Mouse (Mus musculus) neutrophil, adult 59 days (primary cell): ENCODE measurements around the gene Ifitm2. TPM values are rescaled to one million over a fixed set of nuclear protein-coding genes. Genes with fewer than 3 reads are reported as not detected.

Experiments
- total RNA-seq, 2 experiments: library from RNA; stranded (reverse); gene quantifications; 1 replicate in 1 of 2; 2 replicates in 1 of 2; pipeline ENCODE4 v1.2.4; 2023

Gene Ifitm2
- 100 to 1,000 TPM; 431 to 529 TPM for total RNA-seq

GRCm38 (mm10) chr7:140955758-140956555, at the start of gene Ifitm2, which contains the start of gene Gm45717:
TSS of gene Ifitm2 (minus strand) at chr7:140955987.
TSS of gene Gm45717 (minus strand) at chr7:140955937.

GRCm38 (mm10) chr7:140966921-140967320, 11.1 kb upstream of the Ifitm2 start, which contains the start of gene Ifitm1:
TSS of gene Ifitm1 (plus strand) at chr7:140967221.

GRCm38 (mm10) chr7:140949824-140950530, 5.8 kb downstream of the Ifitm2 start, which contains the start of gene Ifitm5:
TSS of gene Ifitm5 (minus strand) at chr7:140950291.

GRCm38 (mm10) chr7:140941222-140942051, 14.3 kb downstream of the Ifitm2 start, which contains the start of gene Pgghg:
TSS of gene Pgghg (plus strand) at chr7:140941391.

GRCm38 (mm10) chr7:140920418-140921029, 35.3 kb downstream of the Ifitm2 start, which contains the start of gene Nlrp6:
TSS of gene Nlrp6 (plus strand) at chr7:140920902.

Other genes with a start within 250 kb of the Ifitm2 start
- gene Cyp2e1, start 192.2 kb downstream of the Ifitm2 start, total RNA-seq, result not detected
- gene Syce1, start 168.1 kb downstream of the Ifitm2 start, total RNA-seq, result not detected
- gene Zfp941, start 133.8 kb downstream of the Ifitm2 start, total RNA-seq, result under 1 TPM; 0.11 to 0.13 TPM
- gene Urah, start 121.0 kb downstream of the Ifitm2 start, total RNA-seq, result not detected
- gene Scgb1c1, start 110.4 kb downstream of the Ifitm2 start, total RNA-seq, result not detected
- gene Odf3, start 108.2 kb downstream of the Ifitm2 start, total RNA-seq, result not detected
- gene Gm45785, start 99.7 kb downstream of the Ifitm2 start, total RNA-seq, result not detected
- 100 to 1,000 TPM; 105 to 107 TPM for gene Ric8a, start 99.0 kb downstream of the Ifitm2 start, total RNA-seq
- gene Bet1l, start 98.4 kb downstream of the Ifitm2 start, total RNA-seq, result 10 to 100 TPM; 21.7 to 23.7 TPM
- gene Psmd13, start 74.0 kb downstream of the Ifitm2 start, total RNA-seq, result 100 to 1,000 TPM; 100 to 112 TPM
- gene Sirt3, start 73.7 kb downstream of the Ifitm2 start, total RNA-seq, result 10 to 100 TPM in 1 of 2 experiments, 1 to 10 TPM in 1; 9.6 to 13.1 TPM
- gene Cox8b, start 55.5 kb downstream of the Ifitm2 start, total RNA-seq, result not detected
- under 1 TPM; 0.09 to 0.16 TPM for gene Nlrp6, start 35.1 kb downstream of the Ifitm2 start, total RNA-seq
- 10 to 100 TPM; 21.4 to 25.2 TPM for gene Pgghg, start 14.6 kb downstream of the Ifitm2 start, total RNA-seq
- 1 to 10 TPM; 1.5 to 3.2 TPM for gene Ifitm5, start 5.7 kb downstream of the Ifitm2 start, total RNA-seq
- not detected for gene Gm45717, start 50 bp downstream of the Ifitm2 start, total RNA-seq
- gene Ifitm1, start 11.2 kb upstream of the Ifitm2 start, total RNA-seq, result 100 to 1,000 TPM; 290 to 313 TPM
- gene Ifitm3, start 54.8 kb upstream of the Ifitm2 start, total RNA-seq, result 100 to 1,000 TPM; 439 to 533 TPM
- gene Ifitm6, start 61.9 kb upstream of the Ifitm2 start, total RNA-seq, result 100 to 1,000 TPM; 869 to 973 TPM
- gene Gm17387, start 73.1 kb upstream of the Ifitm2 start, total RNA-seq, result not detected
- 1 to 10 TPM in 1 of 2 experiments, under 1 TPM in 1; 0.67 to 1.2 TPM for gene B4galnt4, start 105.1 kb upstream of the Ifitm2 start, total RNA-seq
- 1 to 10 TPM; 3.6 to 5.5 TPM for gene Pkp3, start 122.2 kb upstream of the Ifitm2 start, total RNA-seq
- 1 to 10 TPM; 6.6 to 7.4 TPM for gene Sigirr, start 144.6 kb upstream of the Ifitm2 start, total RNA-seq
- not detected for gene Ano9, start 161.8 kb upstream of the Ifitm2 start, total RNA-seq
- gene Ptdss2, start 166.4 kb upstream of the Ifitm2 start, total RNA-seq, result 10 to 100 TPM in 1 of 2 experiments, 1 to 10 TPM in 1; 7.5 to 14.3 TPM
- gene Rnh1, start 216.9 kb upstream of the Ifitm2 start, total RNA-seq, result 100 to 1,000 TPM in 1 of 2 experiments, 10 to 100 TPM in 1; 85.6 to 106 TPM
- gene Hras, start 238.0 kb upstream of the Ifitm2 start, total RNA-seq, result 10 to 100 TPM; 30.0 to 30.9 TPM
- gene Lrrc56, start 238.2 kb upstream of the Ifitm2 start, total RNA-seq, result 1 to 10 TPM; 3.8 to 5.6 TPM